Mouse (Mus musculus): Measurements from ENCODE around the gene Tmem219.

Tmem219 gene

GRCm38 (mm10) chr7:126861429-126862130, 61.1 kb downstream of the Tmem219 start, which contains the start of gene Hirip3:
Gene Hirip3, plus strand, starts transcription at chr7:126861972.
- DNase-seq: peak; percentile 95

- no peak for DNase-seq
Measured at GRCm38 (mm10) chr7:126860987-126861386, 61.7 kb downstream of the Tmem219 start.

- peak; percentile 69 for DNase-seq
Measured at GRCm38 (mm10) chr7:126856741-126857420, 65.8 kb downstream of the Tmem219 start.

GRCm38 (mm10) chr7:126855641-126856040, 67.1 kb downstream of the Tmem219 start:
- DNase-seq: no peak

DNA sequence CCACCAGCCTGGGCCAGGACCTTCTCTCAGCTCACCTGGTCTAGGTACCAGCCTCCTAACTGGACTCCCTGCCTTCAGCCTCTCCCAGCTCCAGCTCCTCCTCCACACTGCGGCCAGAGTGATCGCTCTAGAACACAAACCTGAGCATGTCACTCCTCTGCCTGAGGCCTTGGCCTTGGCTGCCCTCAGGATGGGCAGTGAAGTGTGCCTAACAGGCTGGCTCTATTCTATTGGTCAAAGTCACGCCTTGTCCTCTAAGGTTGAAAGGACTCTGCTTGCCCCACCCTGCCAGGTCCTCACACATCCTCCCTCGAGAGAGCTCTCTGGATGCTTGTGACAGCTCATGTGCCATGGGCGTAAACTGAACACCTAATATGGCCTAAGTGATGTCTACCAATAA, 69.3 kb downstream of the Tmem219 start:
- DNase-seq: no peak

DNA sequence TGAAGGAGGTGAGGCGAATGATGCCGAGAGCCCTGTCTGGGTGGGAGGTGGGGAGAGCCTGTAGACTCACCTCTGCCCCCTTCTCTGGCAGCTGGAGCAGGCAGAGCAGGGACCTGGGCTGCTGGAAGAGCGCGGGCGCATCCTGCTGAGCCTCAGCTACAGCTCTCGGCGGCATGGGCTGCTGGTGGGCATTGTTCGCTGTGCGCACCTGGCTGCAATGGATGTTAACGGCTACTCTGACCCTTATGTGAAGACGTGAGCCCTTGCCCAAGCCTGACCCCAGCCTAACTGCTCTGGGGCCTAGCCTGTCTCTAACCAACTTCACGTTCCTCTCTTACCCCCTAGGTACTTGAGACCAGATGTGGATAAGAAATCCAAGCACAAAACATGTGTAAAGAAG, 71.5 kb downstream of the Tmem219 start:
- no peak for DNase-seq

- DNase-seq: no peak
Measured at GRCm38 (mm10) chr7:126850161-126850560, 72.6 kb downstream of the Tmem219 start.

DNA sequence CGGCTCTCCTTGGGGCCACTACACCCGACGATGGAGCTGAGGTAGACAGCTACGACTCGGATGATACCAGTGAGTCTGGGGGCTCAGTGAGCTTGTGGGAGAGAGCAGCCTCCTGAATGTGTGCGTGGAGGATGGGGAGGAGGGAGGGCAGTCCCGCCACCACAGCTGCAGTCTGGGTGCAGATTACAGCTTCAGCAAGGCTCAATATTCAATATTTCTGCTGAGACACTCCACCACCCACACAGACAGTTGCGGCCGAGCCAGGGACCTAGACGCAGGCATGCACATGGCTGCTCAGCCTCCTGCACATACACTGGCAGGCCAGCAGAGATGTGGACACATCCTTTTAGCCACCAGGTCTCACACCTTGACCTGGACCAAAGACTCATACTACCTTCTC, 73.9 kb downstream of the Tmem219 start:
- no peak for DNase-seq

DNA sequence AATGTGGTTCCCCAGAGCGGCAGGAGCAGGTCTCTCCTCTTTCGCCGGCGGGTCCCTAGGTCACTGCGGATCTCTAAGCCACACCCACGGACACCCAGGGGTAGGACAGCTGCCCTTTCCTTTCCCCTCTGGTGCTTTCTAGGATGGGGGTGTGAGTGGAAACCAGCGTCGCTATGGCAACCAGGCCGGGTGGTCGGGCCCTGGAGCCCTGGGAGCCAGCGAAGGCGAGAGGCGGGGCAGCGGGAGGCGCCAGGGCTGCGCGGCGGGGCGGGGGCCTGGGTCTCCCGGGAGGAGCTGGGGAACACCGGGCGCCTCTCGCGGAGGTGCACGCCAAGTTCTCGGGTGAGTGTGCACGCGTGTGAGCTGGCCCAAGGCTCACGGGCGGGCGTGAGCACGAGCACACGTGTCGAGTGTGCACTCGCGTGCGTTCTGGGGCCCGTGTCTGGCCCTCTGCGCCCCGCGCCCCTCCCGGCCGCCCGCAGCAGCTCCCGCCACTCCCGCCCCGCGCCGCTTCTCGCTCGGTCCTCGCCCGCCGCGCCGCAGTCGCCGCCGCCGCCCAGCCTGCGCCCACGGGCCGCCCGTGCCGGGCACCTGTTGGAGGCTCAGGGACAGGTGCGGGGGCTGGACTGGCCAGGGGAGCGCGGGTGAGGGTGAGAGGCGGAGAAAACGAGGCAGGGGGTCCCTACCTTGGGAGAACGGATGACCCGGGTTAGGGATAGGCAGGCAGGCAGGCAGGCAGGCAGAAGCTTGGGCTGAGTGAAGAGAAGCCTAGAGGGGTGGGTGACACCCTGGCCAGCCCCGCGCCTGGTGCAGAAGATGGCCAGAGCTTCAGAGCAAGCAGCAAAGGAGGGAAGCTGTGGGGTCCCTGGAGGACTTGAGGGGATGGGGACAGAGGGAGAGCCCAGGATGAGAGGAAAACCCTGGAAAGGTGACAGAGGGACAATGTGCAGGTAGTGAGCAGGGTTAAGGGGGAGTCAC, 75.0 kb downstream of the Tmem219 start:
- no peak for DNase-seq

DNA sequence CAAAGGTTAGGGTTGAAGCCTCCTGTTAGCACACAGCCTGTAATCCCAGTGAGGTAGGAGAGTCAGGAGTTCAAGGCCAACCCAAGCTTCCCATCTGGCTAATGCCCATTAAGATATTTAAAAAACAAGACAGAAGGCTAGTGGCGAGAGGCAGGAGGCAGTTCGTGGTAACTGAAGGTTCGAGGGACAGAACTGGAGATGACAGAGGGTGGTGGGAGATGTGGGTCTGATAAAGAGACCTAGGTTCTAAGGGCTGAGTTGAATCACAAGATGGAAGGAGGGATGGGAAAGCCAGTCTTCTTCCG, 75.6 kb downstream of the Tmem219 start, which contains the start of gene Doc2a:
TSS of gene Doc2a (plus strand) at position 301 of the 305 bp plus-strand sequence.
- DNase-seq: no peak

DNA sequence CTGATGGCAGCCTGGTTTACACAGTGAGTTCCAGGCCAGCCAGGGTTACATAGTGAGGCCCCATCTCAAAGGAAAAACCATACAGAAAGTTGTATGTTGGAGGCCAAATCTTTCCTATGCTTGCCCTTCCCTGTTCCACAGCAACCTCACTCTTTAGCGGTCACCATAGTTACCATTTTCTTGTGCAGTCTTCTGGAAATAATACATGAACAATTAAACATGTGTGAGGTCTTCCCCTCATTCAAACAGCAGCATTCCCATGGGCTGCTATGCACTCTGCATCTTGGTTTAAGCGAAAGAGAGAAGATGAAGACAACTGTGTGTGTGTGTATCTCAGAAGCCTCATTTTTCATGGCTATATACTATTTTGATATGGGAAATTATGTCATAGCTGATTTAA, 77.2 kb downstream of the Tmem219 start:
- DNase-seq: no peak

DNA sequence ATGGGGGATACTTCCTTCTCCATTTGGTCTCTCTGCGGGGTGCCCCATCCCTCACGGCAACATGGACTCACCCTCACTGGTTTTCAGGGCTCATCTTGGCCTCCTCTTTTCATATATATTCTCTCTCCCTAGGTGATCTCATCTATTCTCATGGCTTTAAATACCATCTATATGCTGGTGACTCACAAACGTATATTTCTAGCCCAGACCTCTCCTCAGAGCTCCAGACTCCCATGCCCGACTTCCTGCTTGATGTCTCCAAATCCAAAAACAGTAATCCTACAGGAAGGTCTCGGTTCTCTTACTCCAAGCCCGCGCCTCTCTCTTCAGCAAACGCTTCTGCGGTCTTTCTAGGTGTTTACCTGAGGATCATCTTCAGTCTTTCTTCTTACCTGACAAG, 79.4 kb downstream of the Tmem219 start:
- no peak for DNase-seq

All from thymus, postnatal 25 days (tissue).